ENCODE assay signal across 23 mouse cellular contexts in the genomic region with DNA sequence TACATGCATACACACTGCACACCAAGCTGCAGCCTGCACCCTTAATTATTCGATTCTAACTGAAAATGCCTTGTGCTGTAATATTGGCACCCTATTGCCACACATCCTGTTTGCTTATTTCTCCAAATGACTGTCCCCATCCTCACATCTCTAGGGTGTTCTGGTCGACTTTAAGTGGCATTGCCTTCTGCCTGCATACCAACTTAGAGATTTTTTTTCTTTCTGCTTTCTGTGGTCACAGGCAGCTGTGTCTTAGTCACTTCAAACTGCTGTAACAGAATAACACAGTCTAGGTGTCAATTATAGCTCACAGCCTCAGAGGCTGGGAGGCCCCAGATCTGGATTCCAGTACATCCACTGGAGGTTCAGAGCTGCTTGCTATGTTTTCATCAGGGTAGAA. TPM values are rescaled to one million over a fixed set of nuclear protein-coding genes. Genes with fewer than 3 reads are reported as not detected.
DNase-seq lines count a peak whose midpoint lies in the region; ATAC-seq and TF ChIP-seq lines count a peak whose summit lies in the region.
"Had no signal": no experiment of that assay in that cellular context is flagged by ENCODE, and none has a peak within 500 bp of the region (broad histone marks: within the 10 kb centered on the region; RNA-seq: fewer than 3 reads in every experiment).

No protein-coding gene starts in this region.

- H3K27ac ChIP-seq in intestine, postnatal 0 days (ENCODE audit: low read depth, low read length), result no peak overlapping the region
- H3K27ac ChIP-seq: embryonic facial prominence, embryonic 12.5 days; forebrain, embryonic 15.5 days; heart, embryonic 10.5 days; left cerebral cortex, adult 2 months; limb, embryonic 12.5 days; liver, embryonic 14.5 days; lung, embryonic 15.5 days had no signal

- TF ChIP-seq CTCF in intestine, postnatal 0 days (IDR thresholded peaks at IDR 0.05; ENCODE audit: low read depth), result no peak

- H3K27me3 ChIP-seq in intestine, postnatal 0 days (replicated peaks; ENCODE audit: control insufficient read depth, insufficient read depth, low read length), result no peaks in the 10 kb centered on the region
- H3K27me3 ChIP-seq: embryonic facial prominence, embryonic 12.5 days; forebrain, embryonic 15.5 days; limb, embryonic 12.5 days; lung, embryonic 15.5 days had no signal

- no peaks in the 10 kb centered on the region for H3K4me1 ChIP-seq in intestine, postnatal 0 days (replicated peaks; ENCODE audit: control insufficient read depth, insufficient read depth, low read length)
- H3K4me1 ChIP-seq: embryonic facial prominence, embryonic 12.5 days; forebrain, embryonic 15.5 days; heart, embryonic 10.5 days; limb, embryonic 12.5 days; lung, embryonic 15.5 days had no signal

- no peak overlapping the region for H3K4me2 ChIP-seq in intestine, postnatal 0 days (replicated peaks; ENCODE audit: low read depth)
- H3K4me2 ChIP-seq: embryonic facial prominence, embryonic 12.5 days; forebrain, embryonic 15.5 days; limb, embryonic 12.5 days; lung, embryonic 15.5 days had no signal

- DNase-seq in 3134 (ENCODE audit: extremely low read depth, insufficient read length, low spot score), result peak; percentile 60
- DNase-seq in CD4-positive, CD25-positive, alpha-beta regulatory T cell, adult 2 months (ENCODE audit: low read depth, low spot score), result peak; percentile 45
- peak; percentile 20 for DNase-seq in brain, adult 2 months (ENCODE audit: low read depth, low spot score)
- DNase-seq in cerebellum, postnatal 10 days, result no peak
- DNase-seq in embryo, embryonic 10.5 days (ENCODE audit: low spot score), result no peak
- DNase-seq in cerebellum, postnatal 25 days, result no peak
- DNase-seq: adrenal gland, adult 2 months; cerebellum, postnatal 36 days; heart, postnatal 10 days; kidney, adult 8-10 months; kidney, postnatal 14 days; retina, postnatal 1 day had no signal

- no peak overlapping the region for H3K4me3 ChIP-seq in intestine, postnatal 0 days (ENCODE audit: low read depth, low read length)
- H3K4me3 ChIP-seq: embryonic facial prominence, embryonic 12.5 days; forebrain, embryonic 15.5 days; heart, embryonic 10.5 days; left cerebral cortex, adult 2 months; limb, embryonic 12.5 days; lung, embryonic 15.5 days had no signal

- H3K9me3 ChIP-seq in intestine, postnatal 0 days (ENCODE audit: control insufficient read depth), result no peaks in the 10 kb centered on the region
- H3K9me3 ChIP-seq: embryonic facial prominence, embryonic 12.5 days; forebrain, embryonic 15.5 days; heart, embryonic 10.5 days; limb, embryonic 12.5 days; lung, embryonic 15.5 days had no signal

- ATAC-seq in inflammation-experienced regulatory T-cells, adult 6 months, result peak; percentile 42
- no peak for ATAC-seq in intestine, postnatal 0 days
- ATAC-seq: forebrain, embryonic 15.5 days; midbrain, embryonic 16.5 days had no signal

- WGBS in intestine, postnatal 0 days, result 50% methylated on average over 2 of the region's 2 CpGs

- H3K9ac ChIP-seq in intestine, postnatal 0 days (ENCODE audit: low read depth, low read length), result no peak overlapping the region
- H3K9ac ChIP-seq: embryonic facial prominence, embryonic 12.5 days; forebrain, embryonic 15.5 days; limb, embryonic 12.5 days; liver, embryonic 14.5 days; lung, embryonic 15.5 days had no signal

- no peaks in the 10 kb centered on the region for H3K36me3 ChIP-seq in intestine, postnatal 0 days (ENCODE audit: control insufficient read depth, insufficient read depth)
- H3K36me3 ChIP-seq: embryonic facial prominence, embryonic 12.5 days; forebrain, embryonic 15.5 days; heart, embryonic 10.5 days; limb, embryonic 12.5 days; lung, embryonic 15.5 days had no signal

RNA-seq across cellular contexts. Expression of a gene that starts 24.4 kb away (rescaled TPM):
- polyA plus RNA-seq in inflammation-experienced regulatory T-cells, adult 6 months (2017; shearing (Covaris generic)), result 100 to 1,000 TPM; 122 to 208 (median 189) TPM
- polyA plus RNA-seq in intestine, postnatal 0 days (2015; fragmentation: Nextera tagmentation; extraction: Ambion mirVana), result 0.50 and 0.75 TPM in 2 replicates
- polyA plus RNA-seq: heart, embryonic 10.5 days; neural tube, embryonic 11.5 days had no signal

Comparison
In these comparisons a context has a peak if more than half of its experiments do, and no peak if none do; other contexts are left out.
1. DNase-seq: peak in 3134 (single experiment), CD4-positive, CD25-positive, alpha-beta regulatory T cell, adult 2 months (single experiment) and brain, adult 2 months (single experiment); none in cerebellum, postnatal 10 days (0 of 2), embryo, embryonic 10.5 days (single experiment) and cerebellum, postnatal 25 days (0 of 2).
2. RNA of a gene that starts 24.4 kb away (polyA plus RNA-seq): 122 to 208 TPM in inflammation-experienced regulatory T-cells, adult 6 months; 0.50 to 0.75 TPM in intestine, postnatal 0 days; every median in the first group is over 10 times any median in the second.